Mouse (Mus musculus) kidney, postnatal 36 days (tissue): ENCODE data around the gene Rpl3.
A peak's percentile ranks its signal among the peaks of the same experiment; 100 is the strongest.
"Not testable (repeated sequence)": the region's sequence is repeated elsewhere in the genome, so short reads cannot be mapped to it uniquely, and the experiment has no call there.

Experiments used
- DNase-seq, 2 experiments: peaks; one replicate each; pipeline ENCODE4 v3.0.0; 2021 to 2022; ENCODE audit warnings: mixed read lengths in 2 of 2

Gene Rpl3

GRCm38 (mm10) chr15:80091121-80091955, at the start of gene Rpl3, which contains the start of gene Syngr1:
Gene Rpl3, minus strand, starts transcription at chr15:80091868.
Gene Syngr1, plus strand, starts transcription at chr15:80091334.
- DNase-seq: peak; percentile 69 to 92

- no peak for DNase-seq
Observed at GRCm38 (mm10) chr15:80140878-80141277, 49.2 kb upstream of the Rpl3 start.

GRCm38 (mm10) chr15:80140302-80140701, 48.6 kb upstream of the Rpl3 start:
- DNase-seq: no peak

- DNase-seq: peak in 1 of 2 experiments; percentile 21
Observed at GRCm38 (mm10) chr15:80137945-80138791, 46.5 kb upstream of the Rpl3 start.

- DNase-seq: no peak
Observed at GRCm38 (mm10) chr15:80136645-80137044, 45.0 kb upstream of the Rpl3 start.

GRCm38 (mm10) chr15:80135499-80135898, 43.8 kb upstream of the Rpl3 start:
- peak; percentile 16 to 37 for DNase-seq

GRCm38 (mm10) chr15:80134450-80134847, 42.8 kb upstream of the Rpl3 start:
- DNase-seq: peak; percentile 24 to 39

- DNase-seq: peak in 1 of 2 experiments; percentile 46
Observed at GRCm38 (mm10) chr15:80133682-80134449, 42.2 kb upstream of the Rpl3 start.

- peak; percentile 91 to 95 for DNase-seq
Observed at GRCm38 (mm10) chr15:80132993-80133586, 41.4 kb upstream of the Rpl3 start, which contains the start of gene Tab1. Gene Tab1, plus strand, starts transcription at chr15:80133127.

- no peak for DNase-seq
Observed at GRCm38 (mm10) chr15:80132452-80132851, 40.8 kb upstream of the Rpl3 start.

GRCm38 (mm10) chr15:80131421-80131820, 39.8 kb upstream of the Rpl3 start:
- no peak for DNase-seq

GRCm38 (mm10) chr15:80130689-80131088, 39.0 kb upstream of the Rpl3 start:
- DNase-seq: no peak

- DNase-seq: no peak
Observed at GRCm38 (mm10) chr15:80129982-80130381, 38.3 kb upstream of the Rpl3 start.

- DNase-seq: peak in 1 of 2 experiments; percentile 28
Observed at GRCm38 (mm10) chr15:80127191-80127590, 35.5 kb upstream of the Rpl3 start.

- DNase-seq: peak; percentile 63 to 78
Observed at GRCm38 (mm10) chr15:80124651-80125050, 33.0 kb upstream of the Rpl3 start.

GRCm38 (mm10) chr15:80122431-80122830, 30.8 kb upstream of the Rpl3 start:
- not testable (repeated sequence) for DNase-seq

GRCm38 (mm10) chr15:80121721-80122325, 30.2 kb upstream of the Rpl3 start:
- DNase-seq: no peak

GRCm38 (mm10) chr15:80119076-80119475, 27.4 kb upstream of the Rpl3 start:
- no peak for DNase-seq

GRCm38 (mm10) chr15:80117154-80117553, 25.5 kb upstream of the Rpl3 start:
- DNase-seq: no peak

GRCm38 (mm10) chr15:80115866-80116794, 24.5 kb upstream of the Rpl3 start:
- DNase-seq: no peak

- DNase-seq: no peak
Observed at GRCm38 (mm10) chr15:80115256-80115655, 23.6 kb upstream of the Rpl3 start.
